Mouse (Mus musculus) frontal cortex, postnatal 25 days (tissue): ENCODE results near the gene Pygm.

Experiments
- DNase-seq, 2 experiments: peaks; one replicate each; pipeline ENCODE4 v3.0.0; 2022; ENCODE audit warnings: low spot score in 2 of 2

The Pygm gene

GRCm38 (mm10) chr19:6352107-6352505 is 32.1 kb upstream of the Pygm start:
- DNase-seq = no peak

DNA sequence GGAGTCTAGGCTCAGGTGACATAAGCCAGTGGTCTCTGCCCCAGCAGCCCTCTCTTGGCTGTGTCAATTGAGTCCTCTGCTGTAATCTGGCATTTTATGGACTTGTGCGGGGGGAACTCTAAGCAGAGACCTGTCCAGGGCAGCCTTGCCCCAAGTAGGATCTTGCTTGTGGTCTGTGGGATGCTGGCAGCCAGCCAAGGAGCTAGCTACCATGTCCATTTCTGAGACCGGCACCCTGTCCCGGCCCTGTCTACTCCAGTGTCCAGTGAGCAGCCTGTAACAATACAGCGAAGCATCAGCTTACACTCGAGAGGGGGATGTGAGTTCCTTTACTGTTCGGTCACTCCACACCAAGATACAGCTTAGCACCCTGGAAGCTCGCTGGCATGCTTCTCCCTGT is 30.2 kb upstream of the Pygm start:
- no peak for DNase-seq

GRCm38 (mm10) chr19:6361291-6361690 is 22.9 kb upstream of the Pygm start:
- DNase-seq = no peak

DNA sequence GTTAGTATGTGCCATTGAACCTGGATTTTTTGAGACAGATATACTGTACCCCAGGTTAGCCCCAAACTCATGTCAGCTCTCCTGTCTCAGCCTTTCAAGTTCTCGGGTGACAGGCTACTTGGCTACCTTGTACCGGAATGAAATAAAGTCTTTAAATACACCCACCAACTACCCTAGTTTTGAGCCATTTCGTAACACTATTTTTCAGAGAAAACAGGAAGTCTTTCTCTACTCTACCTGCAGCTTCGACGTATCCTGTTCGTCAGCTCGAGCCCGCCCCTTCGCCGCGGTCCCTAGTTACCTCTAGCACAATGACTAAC is 21.1 kb upstream of the Pygm start:
- DNase-seq = no peak

DNA sequence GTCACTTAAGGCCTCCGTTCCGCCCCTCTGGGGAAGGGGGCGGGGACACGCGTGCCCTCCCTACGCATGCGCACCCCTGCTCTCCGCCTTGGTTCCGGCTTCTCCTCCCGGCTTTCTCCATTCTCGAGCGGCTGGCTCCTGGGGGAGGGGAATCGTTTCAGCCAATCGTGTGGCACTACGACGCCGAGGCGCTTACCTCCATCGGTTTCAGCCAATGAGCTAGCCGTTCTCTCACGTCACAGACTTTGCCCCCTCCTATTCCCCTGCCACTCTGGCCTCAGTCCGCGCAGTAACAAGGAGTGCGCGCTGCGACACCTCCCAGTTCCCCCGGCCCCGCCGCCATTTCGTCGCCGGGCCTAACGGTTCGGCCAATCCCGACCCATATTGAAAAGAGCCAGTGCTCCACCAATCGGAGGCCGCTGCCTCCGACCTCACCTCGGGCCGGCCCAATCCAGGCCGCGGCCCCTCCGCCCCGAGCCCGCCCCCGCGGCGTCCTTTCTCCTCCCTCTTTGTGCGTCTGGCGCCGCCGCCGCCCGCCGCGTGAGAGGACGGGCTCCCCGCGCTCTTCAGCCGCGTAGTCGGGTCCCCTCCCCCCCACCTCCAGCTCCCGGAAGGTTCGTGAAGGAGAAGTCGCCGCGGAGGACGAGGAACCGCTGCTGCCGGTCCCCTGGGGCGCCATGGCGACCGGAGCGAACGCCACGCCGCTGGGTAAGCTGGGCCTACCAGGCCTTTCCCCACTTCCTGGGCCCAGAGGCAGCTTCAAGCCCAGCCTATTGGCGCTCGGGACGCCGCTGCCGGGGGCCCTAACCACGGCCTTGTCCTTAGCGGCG is 20.6 kb upstream of the Pygm start, which contains the start of gene Sf1:
TSS of gene Sf1 (plus strand) at position 280 of the 830 bp plus-strand sequence.
- peak; percentile 96 to 99 for DNase-seq

DNA sequence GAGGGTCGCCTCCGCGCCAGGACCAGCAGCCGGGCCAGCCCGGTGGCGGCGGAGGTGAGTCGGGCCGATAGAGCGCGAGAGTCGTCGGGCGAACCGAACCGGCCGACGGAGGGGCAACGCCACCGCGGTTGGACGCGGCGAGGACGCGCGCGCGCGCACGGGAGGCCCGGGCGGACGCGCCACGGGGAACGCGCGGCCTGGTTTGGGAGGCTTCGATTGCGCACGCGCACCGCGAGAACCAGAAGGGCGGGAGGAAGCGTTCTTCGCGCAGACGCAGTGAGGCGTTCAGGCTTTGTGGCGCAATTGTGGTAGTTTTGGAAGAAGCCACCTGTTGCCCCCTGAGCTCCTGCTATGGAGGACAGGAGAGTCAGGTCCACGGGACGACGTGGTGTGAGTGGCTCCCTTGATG is 19.9 kb upstream of the Pygm start:
- peak; percentile 80 to 88 for DNase-seq

DNA sequence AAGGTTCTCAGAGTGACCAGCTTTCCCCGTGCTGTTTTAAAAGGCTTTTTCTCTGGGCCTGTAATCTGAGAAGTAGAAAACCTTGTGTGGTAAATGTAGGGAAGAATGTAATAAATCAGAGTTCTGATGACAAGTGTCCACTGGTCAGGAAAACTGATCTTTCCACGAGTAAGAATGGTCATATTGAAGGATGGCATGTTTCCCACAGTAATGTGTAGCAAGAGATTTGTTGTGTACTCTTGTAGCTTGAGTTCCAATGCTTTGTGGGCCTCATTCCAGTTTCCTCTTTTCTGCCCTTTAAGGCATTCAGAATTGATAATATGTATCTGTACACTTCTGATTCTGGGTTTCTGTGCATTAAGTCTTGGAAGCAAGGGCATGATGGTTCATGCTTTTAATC is 19.4 kb upstream of the Pygm start:
- DNase-seq = no peak

DNA sequence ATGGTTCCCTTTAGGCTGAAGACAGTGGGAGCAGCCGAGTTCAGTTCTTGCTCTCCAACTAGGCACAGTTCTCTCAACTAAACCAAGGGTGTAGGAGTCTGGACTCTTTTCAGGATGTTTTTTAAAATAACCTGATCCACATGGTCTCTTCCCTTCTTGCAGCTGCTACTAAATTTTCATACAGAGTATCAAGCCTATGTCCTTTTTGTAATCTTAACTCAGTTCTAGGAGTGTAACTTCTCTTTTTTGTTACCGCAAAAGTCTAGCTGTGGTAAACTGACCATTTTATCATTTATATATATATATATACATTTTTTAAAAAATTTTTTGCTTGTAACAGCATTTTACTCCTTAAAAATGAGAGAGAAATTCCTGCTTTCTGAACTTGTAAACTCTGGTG is 14.0 kb upstream of the Pygm start:
- no peak for DNase-seq

GRCm38 (mm10) chr19:6372433-6372832 is 11.8 kb upstream of the Pygm start:
- no peak for DNase-seq

DNA sequence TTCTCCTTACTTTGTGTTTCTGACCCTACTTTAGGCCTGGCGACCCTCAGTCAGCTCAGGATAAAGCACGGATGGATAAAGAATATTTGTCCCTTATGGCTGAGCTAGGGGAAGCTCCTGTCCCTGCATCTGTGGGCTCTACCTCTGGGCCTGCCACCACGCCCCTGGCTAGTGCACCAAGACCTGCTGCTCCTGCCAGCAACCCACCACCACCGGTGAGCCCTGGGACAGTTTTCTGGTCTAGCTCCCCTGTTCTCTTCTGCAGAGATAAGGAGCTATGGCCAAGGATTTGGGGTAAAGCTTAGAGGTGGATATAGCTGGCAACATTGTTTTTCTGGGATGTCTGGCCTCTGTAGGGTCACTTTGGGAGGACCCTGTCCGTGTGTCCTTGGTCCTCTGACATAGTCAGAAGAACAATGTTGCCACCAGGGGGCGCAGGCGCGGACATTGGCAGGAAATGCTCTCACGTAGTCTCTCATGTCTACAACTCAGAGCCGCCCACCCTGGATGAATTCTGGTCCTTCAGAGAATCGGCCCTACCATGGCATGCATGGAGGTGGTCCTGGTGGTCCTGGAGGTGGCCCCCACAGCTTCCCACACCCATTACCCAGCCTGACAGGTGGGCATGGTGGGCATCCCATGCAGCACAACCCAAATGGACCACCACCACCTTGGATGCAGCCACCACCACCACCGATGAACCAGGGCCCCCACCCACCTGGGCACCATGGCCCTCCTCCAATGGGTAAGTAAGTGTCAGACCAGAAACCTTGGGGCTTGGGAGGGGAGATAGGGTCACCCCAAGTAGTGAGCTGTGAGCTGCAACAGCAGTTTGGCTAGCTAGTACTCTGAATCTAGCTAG is 10.4 kb upstream of the Pygm start:
- peak; percentile 72 to 73 for DNase-seq

DNA sequence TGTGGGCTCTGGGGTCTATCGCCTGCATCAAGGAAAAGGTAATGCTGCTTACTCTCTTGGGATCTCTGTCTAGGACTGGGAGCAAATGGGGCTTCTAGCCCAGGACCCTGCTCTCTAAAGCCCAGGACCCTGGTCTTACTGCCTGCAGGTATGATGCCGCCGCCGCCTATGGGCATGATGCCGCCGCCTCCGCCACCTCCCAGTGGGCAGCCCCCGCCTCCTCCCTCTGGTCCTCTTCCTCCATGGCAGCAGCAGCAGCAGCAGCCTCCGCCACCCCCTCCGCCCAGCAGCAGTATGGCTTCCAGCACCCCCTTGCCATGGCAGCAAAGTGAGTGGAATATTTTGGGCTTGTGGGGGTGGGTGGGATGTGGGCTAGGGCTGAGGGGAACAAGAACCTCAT is 9.6 kb upstream of the Pygm start:
- DNase-seq = no peak

DNA sequence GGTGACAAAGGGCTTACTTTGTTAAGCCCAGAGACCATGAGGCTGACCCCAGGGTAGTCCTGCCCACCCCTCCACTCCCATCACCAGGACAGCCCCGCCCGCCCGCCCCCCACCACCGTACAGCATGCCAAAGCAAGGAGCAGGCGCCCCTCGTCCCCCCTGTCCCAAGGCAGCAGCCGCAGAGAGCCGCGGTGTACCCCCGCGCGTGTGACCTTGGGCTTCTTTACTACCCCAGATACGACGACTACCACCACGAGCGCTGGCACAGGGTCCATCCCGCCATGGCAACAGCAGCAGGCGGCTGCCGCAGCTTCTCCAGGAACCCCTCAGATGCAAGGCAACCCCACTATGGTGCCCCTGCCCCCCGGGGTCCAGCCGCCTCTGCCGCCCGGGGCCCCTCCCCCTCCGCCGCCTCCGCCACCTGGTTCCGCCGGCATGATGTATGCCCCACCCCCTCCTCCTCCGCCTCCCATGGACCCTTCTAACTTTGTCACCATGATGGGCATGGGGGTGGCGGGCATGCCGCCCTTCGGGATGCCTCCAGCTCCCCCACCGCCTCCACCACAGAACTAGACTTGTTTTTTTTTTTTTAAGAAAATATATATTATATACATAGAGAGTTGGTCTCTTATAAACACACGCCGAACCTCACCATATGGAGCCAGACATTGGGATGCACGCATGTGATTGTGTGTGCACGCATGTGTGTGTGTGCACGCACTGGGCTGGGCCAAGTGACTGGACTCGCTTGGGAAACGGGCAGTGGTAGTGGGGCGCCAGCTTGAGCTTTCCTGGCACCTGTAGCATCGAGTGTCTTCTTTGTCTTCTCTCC is 8.6 kb upstream of the Pygm start:
- DNase-seq = no peak

DNA sequence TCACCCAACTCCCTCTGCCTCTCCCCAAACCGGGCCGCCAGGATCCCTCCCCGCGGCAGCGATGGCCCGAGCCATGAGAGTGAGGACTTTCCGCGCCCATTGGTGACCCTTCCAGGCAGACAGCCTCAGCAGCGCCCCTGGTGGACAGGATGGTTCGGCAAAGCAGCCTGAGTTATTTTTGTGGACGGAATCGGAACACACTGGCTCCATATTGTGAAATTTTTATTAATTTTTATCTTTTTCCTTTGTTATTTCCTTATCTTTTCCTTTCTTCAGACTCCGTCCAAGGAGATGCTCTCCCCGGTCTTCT is 8.0 kb upstream of the Pygm start:
- peak in 1 of 2 experiments; percentile 44 for DNase-seq

DNA sequence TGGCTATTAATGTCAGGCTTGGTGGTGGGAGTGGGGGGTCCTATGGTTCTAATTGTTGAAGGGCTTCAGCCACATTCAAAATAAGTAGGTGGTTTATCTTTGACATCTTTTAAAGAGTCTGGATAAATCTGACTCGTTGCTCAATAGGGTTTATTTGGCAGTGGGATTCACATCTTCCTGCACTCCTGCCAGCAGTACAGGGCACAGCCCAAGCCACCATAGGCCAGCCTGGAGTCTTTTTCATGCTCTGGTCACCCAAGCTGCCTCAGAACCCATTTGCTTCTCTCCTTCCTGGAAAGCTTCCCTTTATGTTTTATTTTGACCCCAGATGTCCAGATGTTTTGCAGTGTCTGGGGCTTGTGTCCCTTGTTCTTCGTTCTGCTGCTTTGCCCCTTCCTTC is 7.6 kb upstream of the Pygm start:
- no peak for DNase-seq

GRCm38 (mm10) chr19:6377327-6378040 is 6.7 kb upstream of the Pygm start:
- DNase-seq = no peak

DNA sequence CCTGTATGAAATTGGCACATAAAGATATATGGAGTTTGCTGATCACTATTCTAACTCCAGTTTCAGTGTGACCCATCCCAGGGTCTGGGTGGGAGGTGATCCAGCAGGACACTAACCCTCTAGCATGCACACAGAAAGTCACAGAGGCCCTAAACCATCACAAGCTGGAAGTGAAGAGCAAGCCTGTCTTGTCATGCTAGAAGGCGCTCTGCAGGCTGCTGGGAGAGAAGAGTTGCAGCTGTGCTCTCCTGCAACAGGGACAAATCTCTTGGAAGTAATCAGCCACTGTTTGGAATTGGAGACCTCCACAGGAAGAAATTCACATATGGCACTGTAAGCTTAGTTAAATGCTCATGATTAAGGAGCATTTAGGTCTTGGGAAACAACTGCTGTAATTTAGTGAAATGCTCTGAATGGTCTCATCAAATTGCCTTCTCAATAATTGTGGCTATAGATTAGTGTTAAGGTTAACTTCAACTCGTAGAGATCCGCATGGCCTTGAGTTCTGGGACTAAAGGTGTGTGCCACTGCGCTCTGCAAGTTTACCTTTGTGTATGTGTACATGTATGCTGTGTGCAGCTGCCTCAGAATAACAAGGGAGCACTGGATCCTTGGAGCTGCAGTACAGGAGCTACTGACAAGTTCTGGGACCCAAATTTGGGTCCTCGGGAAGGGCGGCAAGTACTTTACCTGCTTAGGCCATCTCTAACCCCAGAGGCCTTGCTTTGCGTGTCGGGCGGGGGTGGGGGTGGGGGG is 3.6 kb upstream of the Pygm start:
- no peak for DNase-seq

DNA sequence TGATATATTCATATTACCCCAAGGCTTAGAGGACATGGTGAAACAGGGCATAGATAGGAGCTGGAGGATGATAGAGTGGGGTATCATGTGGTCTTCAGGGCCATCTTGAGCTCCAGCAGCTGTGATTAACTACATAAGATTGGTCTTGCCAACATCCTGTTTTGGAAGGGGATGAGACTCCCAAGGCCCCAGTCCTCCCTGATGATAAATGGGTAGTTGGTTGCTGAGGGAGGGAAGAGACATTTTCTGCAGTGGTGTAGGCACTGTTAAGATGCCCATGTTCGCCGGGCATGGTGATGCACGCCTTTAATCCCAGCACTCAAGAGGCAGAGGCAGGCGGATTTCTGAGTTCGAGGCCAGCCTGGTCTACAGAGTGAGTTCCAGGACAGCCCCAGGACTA is 3.0 kb upstream of the Pygm start:
- no peak for DNase-seq

DNA sequence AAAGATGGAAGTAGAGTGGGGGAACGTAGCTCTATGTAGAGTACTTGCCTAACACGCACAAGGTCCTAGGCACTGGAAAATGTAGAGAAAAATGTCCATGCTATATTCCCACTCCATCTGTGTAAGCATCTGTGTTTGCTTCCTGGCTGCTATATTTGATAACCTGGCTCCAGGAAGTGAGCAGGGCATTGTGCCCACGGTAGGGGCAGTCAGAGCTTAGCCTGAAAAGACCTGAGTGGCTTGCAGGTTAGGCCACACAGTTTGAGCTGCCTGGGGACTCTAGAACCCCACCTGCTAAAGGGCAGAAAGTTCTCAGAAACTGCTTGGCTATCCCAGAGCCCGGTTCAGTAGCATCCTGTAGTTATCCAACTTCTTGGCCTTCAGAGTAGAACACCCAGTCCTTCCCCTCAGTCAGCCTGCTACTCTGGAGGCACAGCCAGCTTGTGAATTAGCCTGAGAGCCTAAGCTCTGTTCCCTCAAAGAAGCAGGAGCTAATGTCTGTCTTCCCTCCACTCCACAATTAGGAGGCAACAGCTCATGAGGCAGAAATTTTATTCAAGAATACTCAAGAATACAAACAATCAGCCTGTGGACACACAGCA is 1.8 kb upstream of the Pygm start:
- DNase-seq = no peak

DNA sequence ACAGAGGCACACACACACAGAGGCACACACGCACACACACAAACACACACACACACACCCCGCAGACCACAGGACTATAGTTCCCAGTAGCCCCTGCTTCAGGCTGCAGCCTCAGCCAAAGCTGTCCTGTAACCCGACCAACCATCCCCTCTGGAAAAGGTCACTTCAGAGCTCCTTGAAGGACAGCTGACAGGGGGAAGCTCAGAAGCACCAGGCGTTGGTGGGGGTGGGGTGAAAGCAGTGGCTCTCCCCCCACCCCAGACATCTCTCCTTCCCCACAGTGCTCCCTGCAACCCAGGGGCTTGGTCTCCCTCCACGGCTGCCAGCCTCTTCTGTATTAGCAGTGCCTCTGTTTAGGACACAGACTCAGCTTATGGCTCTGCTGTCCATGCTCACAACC is 729 bp upstream of the Pygm start:
- no peak for DNase-seq

DNA sequence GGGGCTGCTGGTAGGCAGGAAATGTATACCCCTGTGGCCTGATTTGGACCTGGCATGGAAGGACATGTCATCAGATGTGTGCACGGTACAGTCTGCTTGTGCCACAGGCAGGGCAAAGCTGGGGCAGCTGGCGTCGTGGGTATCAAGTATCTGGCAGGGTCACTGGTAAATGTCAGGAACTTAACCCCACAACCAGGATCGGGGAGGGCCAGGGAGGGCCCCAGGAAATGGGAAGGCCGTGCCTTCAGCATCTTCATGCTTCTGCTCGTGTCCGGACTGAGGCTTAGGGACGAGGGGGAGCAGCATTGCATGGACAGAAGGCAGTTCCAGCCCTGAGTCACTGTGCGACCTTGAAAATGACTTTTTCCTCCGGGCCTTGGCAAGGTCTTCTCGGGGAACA is 755 bp downstream of the Pygm start:
- no peak for DNase-seq

DNA sequence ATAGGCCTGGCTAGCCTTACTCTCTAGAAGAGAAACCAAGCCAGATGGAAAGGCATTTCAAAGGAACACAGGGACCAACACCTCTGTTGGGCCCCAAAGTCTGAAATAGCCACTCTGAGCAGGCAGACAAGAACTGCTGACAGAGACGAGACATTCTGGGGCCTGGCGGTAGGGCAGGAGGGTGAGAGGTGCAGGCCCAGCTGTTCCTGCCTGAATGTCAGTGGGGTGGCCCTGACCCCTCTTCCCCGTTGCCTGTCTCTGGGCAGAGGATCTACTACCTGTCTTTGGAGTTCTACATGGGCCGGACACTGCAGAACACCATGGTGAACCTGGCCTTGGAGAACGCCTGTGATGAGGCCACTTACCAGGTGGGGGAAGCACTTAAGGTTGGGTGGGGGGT is 1.2 kb downstream of the Pygm start:
- DNase-seq = no peak
